Mouse (Mus musculus): ENCODE data around the gene Fam210b. TPM values are rescaled to one million over a fixed set of nuclear protein-coding genes. Genes with fewer than 3 reads are reported as not detected.

Fam210b gene
- polyA plus RNA-seq (2012; rRNA removed) = 22.7 and 43.5 TPM in 2 replicates

GRCm38 (mm10) chr2:172345258-172345738 lies at the start of gene Fam210b:
TSS of gene Fam210b (plus strand) at chr2:172345565.

GRCm38 (mm10) chr2:172370411-172371223 lies 25.3 kb downstream of the Fam210b start, which contains the start of the genes Aurka and Cstf1:
TSS of gene Aurka (minus strand) at chr2:172370535.
TSS of gene Cstf1 (plus strand) at chr2:172370681.

GRCm38 (mm10) chr2:172393391-172394051 lies 48.2 kb downstream of the Fam210b start, which contains the start of gene Cass4:
TSS of gene Cass4 (plus strand) at chr2:172393794.

Other genes starting within 250 kb of the Fam210b start
- not detected in 2 replicates for gene Mc3r, start 97.1 kb upstream of the Fam210b start, polyA plus RNA-seq (2012; rRNA removed)
- 1.8 and 4.5 TPM in 2 replicates for gene Aurka, start 25.0 kb downstream of the Fam210b start, polyA plus RNA-seq (2012; rRNA removed)
- gene Cstf1, start 25.1 kb downstream of the Fam210b start, polyA plus RNA-seq (2012; rRNA removed) = 10.9 and 11.7 TPM in 2 replicates
- gene Cass4, start 48.2 kb downstream of the Fam210b start, polyA plus RNA-seq (2012; rRNA removed) = 0.17 and 0.32 TPM in 2 replicates
- 16.1 and 16.5 TPM in 2 replicates for gene Rtf2, start 95.0 kb downstream of the Fam210b start, polyA plus RNA-seq (2012; rRNA removed)
- gene Gcnt7, start 113.0 kb downstream of the Fam210b start, polyA plus RNA-seq (2012; rRNA removed) = not detected in 2 replicates
- gene Fam209, start 127.0 kb downstream of the Fam210b start, polyA plus RNA-seq (2012; rRNA removed) = 0.19 TPM in 1 of 2 replicates, not detected in the other
- 3.7 and 3.8 TPM in 2 replicates for gene Tfap2c, start 204.0 kb downstream of the Fam210b start, polyA plus RNA-seq (2012; rRNA removed)